Mouse (Mus musculus) telencephalon, adult 2 months (tissue): ENCODE measurements at regions not wholly inside any gene's neighbourhood (a gene's known extent, or its start where the extent isn't known, plus 50 kb on each side); places are given as distances from the start of the nearest gene placed in this dataset.

Experiments
- DNase-seq: peaks from one replicate; pipeline ENCODE4 v3.0.0-alpha.2; 2011; ENCODE audit warnings: low read depth, low spot score

DNA sequence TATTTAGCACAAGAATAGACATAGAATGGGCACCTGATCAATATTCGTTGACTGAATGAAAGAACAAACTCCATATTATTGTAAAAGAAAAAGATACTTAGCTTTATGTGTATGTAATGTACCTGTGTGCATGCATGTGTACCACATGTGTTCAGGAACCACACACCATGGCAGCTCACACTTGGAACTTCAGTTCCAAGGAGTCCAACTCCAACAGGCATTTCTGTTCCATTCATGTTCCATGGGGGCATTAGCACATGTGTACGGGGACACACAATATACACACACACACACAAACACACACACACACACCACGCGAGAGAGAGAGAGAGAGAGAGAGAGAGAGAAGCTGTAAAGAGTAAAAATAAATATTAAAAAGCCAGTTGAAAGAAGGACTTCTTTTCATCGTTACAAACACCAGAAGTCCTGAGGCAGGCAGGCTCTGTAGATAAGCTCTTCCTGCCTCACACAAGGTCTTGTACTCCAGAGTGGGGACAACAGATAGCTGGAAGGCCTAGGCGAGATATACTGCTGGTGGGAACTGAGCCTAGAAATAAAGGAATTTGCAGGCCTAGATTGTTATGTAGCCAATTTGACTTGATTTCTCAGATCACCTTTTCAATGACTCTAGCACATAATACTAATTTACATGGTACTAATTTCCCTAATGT is 141.6 kb upstream of the Marcks start:
- no peak for DNase-seq

GRCm38 (mm10) chr10:37279316-37279715 is 140.6 kb upstream of the Marcks start:
- no peak for DNase-seq

GRCm38 (mm10) chr10:37275857-37276256 is 137.1 kb upstream of the Marcks start:
- DNase-seq: no peak

- DNase-seq: no peak
These were observed 136.6 kb upstream of the Marcks start for GRCm38 (mm10) chr10:37275271-37275670.

DNA sequence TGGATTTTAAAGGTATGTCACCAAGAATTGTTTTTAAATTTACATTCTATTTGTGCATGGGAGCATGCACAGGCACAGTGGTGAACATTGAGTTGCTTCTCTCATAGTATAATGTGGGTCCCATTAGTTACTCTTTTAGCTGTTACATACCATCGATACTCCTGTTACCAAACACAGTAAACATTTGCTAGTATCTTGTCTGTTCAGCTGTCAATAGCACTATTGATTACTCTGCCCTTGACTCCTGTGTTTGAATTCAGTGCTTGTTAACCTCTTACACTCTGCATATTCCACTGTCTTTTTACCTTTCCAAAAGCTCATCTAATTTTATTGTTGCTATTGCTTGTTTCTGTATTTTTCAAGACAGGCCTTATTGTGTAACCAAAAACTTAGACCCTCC is 133.2 kb upstream of the Marcks start:
- no peak for DNase-seq

- no peak for DNase-seq
These were observed 131.7 kb upstream of the Marcks start for GRCm38 (mm10) chr10:37270236-37271000.

- no peak for DNase-seq
These were observed 128.2 kb upstream of the Marcks start for GRCm38 (mm10) chr10:37266909-37267308.

GRCm38 (mm10) chr10:37260791-37261488 is 122.2 kb upstream of the Marcks start:
- DNase-seq: no peak

- no peak for DNase-seq
These were observed 120.5 kb upstream of the Marcks start for GRCm38 (mm10) chr10:37259186-37259585.

DNA sequence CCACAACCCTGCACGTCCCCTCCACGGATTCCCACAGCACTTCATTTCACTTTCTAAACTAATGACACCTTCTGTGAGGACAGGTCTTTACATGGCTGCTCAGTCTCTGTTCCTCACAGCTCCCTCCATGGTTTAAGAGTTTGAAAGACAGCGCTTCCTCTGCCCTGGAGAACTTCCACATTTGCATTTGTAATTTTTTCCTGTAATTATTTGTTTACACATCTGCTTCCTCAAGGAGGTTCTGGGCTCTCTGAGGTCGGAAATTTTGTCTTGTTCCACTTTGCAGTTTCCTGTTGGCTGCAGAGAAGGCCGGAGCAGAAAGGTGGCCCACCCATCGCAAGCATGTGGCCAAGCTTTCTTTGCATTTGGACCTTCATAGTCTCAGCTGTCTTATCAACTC is 118.8 kb upstream of the Marcks start:
- no peak for DNase-seq

DNA sequence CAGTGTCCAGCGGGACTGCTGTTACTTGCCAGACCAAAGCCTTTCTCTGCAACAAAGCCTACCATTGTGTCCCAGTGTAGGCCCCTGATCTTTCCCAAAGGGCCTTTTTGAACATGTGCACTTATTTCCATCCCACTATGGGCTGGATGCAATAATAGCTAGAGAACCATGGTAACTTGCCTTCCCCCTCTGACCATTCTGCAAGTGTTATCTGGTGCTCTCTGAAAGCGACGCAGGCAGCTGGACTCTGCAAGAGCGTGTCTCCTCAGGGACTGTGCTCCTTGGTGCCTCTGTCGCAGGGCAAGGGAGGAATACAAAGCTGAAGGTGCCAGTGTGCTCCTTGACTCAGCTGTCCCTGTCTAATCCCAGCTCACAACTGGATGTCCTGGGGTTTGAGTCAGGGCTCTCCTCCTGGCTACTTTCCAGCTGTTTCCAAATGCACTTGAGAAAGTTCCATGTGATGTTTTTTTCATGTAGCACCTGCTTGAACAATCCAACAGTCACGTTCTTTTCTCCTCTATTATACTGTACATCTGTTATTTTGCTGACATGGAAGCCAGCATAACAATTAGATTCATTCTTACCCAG is 112.3 kb upstream of the Marcks start:
- no peak for DNase-seq

- DNase-seq: no peak
These were observed 111.4 kb upstream of the Marcks start for GRCm38 (mm10) chr10:37250157-37250556.

DNA sequence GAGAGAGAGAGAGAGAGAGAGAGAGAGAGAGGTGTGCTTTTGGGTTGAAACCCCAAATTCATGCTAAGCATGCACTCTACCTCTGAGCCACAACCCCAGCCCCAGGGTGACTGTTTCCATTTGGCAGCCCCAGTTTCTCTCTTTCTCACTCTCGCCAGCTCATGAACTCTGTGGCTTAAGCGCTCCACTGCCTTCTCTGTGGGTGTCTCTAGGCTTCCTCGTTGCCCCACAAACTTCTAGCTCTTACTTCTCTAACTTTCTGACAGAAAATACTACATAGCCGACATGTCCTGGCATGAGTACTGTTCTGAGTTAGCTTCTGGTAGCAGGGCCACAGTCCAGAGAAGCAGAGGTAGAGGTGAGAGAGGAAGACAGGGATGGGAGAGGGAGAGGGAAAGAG is 110.8 kb upstream of the Marcks start:
- no peak for DNase-seq

DNA sequence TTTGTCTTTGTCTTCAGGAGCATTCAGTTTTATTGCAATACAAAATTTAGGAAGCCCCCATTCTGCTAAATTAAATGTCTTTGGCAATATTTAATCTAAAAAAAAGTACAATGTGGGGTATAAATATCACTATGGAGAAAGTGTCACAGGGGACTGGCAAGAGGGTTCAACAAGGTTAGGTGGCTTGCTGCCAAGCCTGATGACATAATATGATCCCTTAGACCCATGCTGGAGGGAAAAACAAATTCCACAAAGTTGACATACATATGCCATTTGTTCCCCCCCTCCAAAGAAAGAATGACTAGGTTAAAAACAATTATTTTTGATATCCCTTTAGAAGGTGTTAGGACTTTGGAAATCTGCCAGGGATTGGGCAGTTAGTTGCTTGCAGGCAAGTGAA is 108.4 kb upstream of the Marcks start:
- no peak for DNase-seq

- no peak for DNase-seq
These were observed 104.4 kb upstream of the Marcks start for GRCm38 (mm10) chr10:37243136-37243535.

GRCm38 (mm10) chr10:37241821-37242263 is 103.1 kb upstream of the Marcks start:
- no peak for DNase-seq

DNA sequence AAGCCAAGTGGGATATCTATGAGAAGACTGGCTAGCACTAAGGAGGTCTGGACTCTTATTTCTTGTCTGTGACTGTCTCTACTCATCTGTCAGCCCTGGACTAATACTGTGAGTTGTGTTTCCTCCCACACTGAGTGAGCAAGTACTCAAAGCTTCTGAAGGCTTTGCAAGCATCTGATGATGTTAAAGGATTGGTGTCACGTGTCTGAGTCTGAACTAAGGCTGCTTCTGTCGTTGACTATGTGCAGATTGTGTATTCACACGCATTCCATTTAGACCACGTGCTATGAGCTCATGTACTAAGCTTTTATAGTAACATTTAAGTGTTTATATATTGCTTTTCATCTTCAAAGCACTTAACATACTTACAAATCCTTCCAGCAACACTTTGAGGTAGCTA is 101.9 kb upstream of the Marcks start:
- no peak for DNase-seq

- no peak for DNase-seq
These were observed 101.5 kb upstream of the Marcks start for GRCm38 (mm10) chr10:37240201-37240600.

DNA sequence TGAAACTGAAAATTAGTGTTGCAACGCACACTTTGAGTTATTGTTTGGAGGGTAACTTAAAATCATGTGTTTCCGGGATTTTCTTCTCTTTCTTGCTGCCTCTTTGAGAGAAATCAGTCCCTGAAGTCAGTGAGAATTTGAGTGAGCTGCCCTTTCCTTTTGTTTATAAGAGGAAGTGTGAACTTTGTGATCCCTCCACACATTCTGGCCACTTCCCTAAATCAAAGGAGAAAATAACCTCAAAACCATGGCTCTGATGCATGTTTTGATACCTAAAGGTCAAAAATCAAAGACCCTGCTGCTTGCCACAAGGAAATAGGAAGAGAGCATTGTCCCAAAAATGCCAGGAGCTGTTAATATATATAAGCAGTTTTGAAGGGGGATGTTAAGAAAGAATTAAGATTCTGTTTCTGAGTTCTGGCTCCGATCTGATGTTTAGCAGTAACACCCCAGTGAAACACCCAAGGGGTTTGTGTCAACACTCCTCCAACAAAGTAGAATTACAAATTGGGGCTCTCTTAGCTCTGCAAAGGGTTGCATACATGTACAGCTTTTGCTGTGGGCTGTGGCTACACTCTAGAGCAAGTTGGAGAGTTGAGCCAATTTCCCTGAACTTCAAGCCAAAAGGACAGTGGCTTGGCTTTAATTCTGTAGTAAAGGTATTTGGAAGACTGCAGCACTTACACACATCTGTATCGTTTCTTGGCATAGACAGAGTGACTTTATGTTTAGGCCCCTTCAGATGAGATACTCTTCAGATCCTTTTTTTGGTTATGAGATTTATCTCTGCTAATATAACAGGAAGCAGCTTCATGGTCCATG is 97.5 kb upstream of the Marcks start:
- DNase-seq: no peak

GRCm38 (mm10) chr10:37231936-37232556 is 93.3 kb upstream of the Marcks start:
- no peak for DNase-seq

- DNase-seq: no peak
These were observed 92.4 kb upstream of the Marcks start for GRCm38 (mm10) chr10:37231159-37231558.
